Mouse (Mus musculus) 416B (cell line): ENCODE data around the gene Rgs6.

Source experiments
- DNase-seq: peaks from one replicate; pipeline ENCODE4 v3.0.0; 2011; ENCODE audit warnings: low read depth

The Rgs6 gene

DNA sequence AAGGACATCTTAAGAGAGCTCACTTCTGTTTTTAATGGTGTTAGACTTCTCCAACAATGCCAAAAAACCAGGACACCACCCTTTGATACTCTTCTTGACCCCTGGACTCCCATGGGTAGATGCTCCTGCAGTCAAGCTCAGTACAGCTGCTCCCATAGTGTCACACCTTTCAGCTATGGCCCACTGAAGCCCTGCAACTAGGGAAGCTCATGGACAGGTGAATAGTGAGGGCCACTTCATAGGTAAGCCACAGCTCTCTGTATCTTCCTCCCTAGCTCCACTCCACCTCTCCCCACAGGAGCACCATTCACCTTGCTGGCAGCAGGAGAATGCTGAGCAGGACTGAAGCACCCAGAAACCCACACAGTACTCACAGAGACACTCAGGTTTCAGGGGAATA, 384.6 kb downstream of the Rgs6 start:
- DNase-seq: no peak

GRCm38 (mm10) chr12:82973771-82974170, 385.7 kb downstream of the Rgs6 start:
- DNase-seq: no peak

GRCm38 (mm10) chr12:82978275-82978674, 390.2 kb downstream of the Rgs6 start:
- no peak for DNase-seq

- no peak for DNase-seq
Observed at GRCm38 (mm10) chr12:82982716-82983115, 394.6 kb downstream of the Rgs6 start.

DNA sequence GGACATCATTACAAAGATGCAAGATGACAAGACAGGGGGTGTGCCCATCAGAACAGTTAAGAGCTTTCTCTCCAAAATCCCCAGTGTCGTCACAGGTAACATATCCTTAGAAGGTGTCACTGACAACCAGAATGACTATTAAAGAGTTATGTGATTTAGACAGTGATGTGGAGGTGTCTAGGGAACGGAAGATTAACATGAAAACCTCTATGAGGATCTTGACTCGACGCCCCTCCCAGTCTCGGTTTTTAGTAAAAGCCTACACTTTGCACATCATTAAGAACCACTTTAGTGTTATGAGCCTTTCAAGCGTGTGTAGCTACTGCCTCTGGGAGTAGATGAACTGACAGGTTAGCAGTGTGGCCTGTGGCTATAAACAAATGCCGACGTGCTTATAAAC, 397.2 kb downstream of the Rgs6 start:
- DNase-seq: no peak

- no peak for DNase-seq
Observed at GRCm38 (mm10) chr12:82987661-82988060, 399.6 kb downstream of the Rgs6 start.

DNA sequence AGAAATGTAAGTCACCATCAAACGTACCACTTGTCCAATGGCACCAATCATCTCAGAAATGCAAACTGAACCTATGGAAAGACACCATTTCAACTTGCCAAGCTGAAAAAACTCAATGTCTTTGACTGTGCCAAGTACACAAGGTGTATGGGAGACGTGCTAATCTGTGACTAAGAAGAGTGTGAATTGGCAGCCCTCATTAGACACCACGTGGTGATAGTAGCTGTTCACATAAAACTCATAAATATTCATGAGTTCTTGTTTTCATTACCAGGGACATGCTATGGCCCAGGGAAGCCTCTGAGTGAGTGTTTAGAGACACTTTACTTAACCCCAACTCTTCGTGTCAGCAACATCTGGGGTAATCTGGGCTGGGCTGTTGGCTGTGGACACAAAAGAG, 405.8 kb downstream of the Rgs6 start:
- no peak for DNase-seq

DNA sequence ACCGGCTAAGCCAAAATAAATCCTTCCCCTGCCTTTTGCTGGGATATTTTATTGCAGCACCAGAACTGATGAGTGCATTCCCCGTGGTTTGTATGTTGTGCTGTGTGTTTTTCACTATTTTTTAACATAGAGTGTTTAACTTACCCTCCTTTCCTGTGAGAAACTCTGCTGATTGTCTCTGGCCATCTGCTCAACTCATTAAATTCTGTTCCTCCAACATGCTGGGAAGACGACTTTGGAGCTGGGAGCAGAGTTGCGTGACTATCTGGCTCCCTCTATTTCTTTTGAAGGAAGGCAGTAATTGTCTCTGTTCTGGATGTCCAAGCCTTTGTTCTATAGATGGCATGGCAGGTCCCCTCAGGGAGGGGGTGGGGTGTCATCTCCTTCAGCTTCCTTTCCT, 408.7 kb downstream of the Rgs6 start:
- no peak for DNase-seq

- no peak for DNase-seq
Observed at GRCm38 (mm10) chr12:82998682-82999332, 410.7 kb downstream of the Rgs6 start.

DNA sequence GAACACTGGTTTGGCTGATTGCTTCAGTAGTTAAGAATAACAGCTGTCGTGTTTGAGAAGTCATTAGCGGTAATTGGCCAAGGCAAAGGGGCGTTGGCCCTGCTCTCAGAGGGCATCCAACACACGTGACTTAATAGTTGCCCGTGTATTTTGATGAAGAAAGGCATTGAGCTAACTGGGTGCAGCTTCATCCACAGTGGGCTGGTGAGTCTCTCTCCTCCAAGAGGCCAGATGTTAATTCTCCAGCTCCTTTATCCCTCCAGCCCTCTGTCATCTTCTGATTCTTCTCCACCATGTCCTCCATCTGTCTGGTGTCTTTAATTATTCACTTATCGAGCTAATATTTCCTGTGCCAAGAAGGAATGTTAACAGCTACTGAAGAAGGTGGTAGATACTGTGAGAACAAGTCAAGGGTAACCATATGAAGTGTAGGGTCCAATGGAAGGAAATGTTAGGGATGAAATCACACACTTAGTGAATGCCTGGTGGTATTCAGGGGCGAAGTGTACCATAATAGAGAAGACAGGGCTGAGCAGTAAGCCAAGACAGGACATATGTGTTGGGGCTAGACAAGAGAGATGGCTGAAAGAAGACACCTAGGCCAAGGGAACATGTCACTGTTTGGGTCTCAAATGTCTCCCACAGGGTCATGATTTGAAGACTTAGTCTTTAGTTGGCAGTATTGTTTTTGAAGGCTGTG, 411.4 kb downstream of the Rgs6 start:
- no peak for DNase-seq

DNA sequence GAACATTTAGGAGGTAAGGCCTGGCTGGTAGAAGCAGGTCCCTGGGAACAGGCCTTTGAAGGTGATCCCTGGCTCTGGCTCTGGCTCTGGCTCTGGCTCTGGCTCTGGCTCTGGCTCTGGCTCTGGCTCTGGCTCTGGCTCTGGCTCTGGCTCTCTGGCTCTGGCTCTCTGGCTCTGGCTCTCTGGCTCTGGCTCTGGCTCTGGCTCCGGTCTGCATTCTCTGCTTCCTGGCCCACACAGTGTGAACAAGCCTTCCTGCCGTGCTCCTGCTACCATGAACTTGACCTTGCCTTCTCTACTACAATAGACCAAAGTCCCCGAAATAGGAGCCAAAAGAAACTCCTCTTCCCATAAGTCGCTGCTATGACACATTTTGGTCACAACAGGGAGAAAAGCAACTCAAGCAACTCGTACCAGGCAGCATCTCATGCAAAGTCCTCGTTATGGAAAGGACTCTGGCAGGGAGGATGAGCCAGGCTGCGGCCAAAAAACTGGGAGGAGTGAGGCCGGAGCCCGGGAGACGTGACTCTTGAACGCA, 412.0 kb downstream of the Rgs6 start:
- DNase-seq: no peak

DNA sequence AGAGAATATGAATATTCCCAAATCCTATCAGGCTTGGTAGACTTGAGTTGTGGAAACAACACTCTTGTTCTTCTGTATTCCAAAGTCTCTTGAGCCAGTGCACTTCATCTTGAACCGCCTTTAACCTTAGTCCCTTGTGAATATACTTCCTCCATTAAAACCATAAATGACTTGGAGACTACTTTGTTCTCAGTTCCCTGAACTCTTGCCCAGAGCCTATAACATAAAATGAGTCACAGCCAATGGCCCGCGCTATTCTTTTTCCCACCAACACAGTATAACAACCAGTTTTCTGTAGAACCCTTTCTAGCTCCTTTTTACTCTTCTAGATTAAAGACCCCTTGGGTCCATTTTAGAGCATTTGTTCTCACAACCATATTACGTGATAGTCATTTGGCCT, 412.9 kb downstream of the Rgs6 start:
- DNase-seq: no peak

- no peak for DNase-seq
Observed at GRCm38 (mm10) chr12:83004014-83004682, 416.1 kb downstream of the Rgs6 start.

DNA sequence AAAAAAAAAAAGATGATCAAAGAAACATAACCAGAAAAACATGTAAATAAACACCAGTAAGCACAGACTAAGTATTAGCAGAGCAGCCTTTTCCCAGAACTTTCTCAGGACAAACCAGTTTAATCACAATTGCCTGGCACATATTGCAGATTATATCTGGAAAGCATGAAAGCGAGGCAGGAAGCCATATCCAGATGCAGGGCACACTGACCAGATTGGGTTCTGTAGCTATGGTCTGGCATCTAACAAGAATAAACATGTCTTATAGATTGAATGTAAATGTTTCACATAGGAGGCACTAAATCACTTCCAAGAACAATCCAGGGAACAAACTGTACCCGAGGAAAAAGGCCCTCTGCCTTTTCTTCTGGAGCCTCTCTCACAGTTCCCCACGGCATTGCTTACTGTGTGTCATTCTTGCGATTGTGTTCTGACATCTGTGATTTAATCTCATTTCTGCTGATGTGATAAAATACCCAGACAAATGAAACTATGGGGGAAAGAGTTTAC, 423.0 kb downstream of the Rgs6 start:
- no peak for DNase-seq

- DNase-seq: no peak
Observed at GRCm38 (mm10) chr12:83013918-83014691, 426.0 kb downstream of the Rgs6 start.

GRCm38 (mm10) chr12:83014848-83015247, 426.8 kb downstream of the Rgs6 start:
- peak; percentile 14 for DNase-seq

DNA sequence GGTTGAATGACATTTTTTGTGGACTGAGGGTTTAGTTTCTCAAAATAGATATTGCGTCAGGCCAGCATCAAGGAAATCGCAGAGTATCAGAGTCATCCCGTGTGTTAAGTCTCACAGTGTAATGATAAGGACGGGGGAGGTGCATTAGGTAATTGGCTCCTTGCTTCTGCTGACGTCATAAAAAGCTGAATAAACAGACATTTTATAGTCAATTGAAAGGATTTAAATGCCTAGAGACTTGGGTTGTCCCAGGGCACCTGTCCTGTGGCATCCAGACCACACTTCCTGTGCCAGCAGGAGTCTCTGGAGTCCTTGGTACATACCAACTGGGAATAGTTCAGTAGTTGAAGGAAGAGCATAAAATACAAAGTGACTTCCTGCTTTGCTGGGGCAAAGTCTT, 427.3 kb downstream of the Rgs6 start:
- no peak for DNase-seq

- no peak for DNase-seq
Observed at GRCm38 (mm10) chr12:83016486-83016885, 428.4 kb downstream of the Rgs6 start.

GRCm38 (mm10) chr12:83018005-83018404, 429.9 kb downstream of the Rgs6 start:
- peak; percentile 74 for DNase-seq

- DNase-seq: no peak
Observed at GRCm38 (mm10) chr12:83026985-83027384, 438.9 kb downstream of the Rgs6 start.

DNA sequence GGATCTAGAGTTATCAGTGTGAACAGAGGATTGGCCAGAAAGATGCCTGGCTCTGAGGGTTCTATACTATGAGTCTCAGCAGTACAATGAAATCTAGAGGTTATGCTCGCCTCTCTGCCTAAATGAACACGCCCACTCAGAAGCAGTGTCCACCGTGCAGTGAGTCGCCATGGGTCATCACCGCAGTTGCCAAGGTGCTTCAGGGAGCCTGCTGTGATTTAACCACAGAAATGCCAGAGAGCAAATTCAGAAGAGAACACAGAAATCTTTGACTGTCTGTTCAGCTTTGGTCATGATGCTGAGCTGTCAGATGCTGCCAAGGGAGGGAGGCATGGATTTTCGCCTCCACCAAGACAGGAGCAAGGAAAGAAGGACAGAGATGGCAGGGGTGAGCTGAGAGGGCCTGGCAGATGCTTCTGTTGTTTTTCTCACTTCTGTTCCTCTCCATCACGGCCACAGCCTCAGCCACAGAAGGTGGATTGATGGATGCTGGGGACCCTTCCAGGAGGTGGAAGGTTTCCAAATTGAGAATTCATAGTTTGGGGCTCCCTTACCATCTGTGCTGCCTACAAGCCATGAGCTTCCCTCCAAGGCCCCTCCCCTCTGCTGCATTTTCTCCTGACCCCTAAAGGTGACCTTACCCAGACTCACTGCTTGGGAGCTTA, 445.2 kb downstream of the Rgs6 start:
- no peak for DNase-seq
